Mouse (Mus musculus): ENCODE results near the gene Zfp385c.
"Not testable (repeated sequence)": the region's sequence is repeated elsewhere in the genome, so short reads cannot be mapped to it uniquely, and the experiment has no call there.

Zfp385c gene

DNA sequence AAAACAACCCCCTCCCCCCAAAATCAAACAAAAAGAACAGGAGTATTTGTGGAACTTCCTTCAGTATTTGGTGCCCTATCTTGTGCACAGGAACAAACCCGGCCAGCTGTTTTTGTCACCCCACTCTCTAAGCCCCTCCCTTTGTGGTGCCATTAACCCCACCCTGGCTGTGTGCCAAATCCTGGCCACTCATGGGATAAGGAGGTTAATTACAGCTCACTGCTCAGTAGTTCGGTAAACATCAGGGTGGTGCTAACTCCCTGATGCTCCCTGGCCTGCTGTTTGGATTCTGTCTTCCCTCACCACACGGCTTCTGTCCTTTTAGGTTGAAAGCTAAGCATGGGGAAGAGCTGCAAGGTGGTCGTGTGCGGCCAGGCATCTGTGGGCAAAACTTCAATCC lies 68.4 kb downstream of the Zfp385c start:
- DNase-seq = no peak

DNA sequence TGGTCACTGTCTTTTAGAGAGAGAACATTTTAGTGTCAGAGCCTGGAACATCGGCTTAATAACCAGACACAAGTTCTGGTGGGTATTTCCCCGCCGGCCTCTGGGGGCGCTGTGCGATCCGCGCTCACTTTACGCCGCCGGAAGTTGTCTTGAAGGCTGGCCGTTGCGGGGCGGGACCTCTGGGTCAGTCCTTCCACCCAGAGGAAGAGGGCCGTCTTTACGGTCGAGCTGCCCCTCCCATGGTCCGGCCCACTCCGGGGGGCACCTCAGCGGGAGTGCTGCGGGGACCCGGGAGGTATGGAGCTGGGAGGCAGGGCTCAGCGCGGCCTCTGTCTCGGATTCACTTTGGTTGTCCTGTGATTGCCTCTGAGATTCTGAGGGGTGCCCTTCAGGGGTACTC lies 69.5 kb downstream of the Zfp385c start:
- DNase-seq = peak; percentile 93

GRCm38 (mm10) chr11:100619982-100620381 lies 72.3 kb downstream of the Zfp385c start, which contains the start of gene Dnajc7:
Gene Dnajc7 (minus strand): TSS chr11:100620168.
- no peak for DNase-seq

DNA sequence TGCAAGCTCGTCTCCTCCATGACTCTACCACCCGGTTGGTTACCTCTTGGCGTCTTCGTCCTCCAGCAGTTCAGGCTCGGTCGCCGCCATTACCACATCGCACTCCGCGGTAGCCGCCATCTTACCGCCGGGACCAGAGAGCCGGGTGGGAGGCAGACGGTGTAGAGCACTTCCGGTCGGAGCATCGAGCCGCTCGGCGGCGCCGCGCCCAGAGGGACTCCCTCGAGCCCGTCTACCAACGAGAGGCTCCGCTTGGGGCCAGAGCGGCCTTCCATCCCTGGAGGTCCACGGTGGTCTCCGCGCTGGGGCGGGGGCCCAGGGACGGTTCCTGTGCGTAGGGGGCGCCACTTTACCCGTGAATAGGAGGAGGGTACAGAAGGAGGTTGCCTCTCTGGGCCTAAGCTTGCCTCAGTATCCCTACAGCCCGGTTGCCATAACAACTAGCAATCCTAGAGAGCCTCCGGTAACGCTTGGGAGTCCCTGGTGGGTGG lies 72.7 kb downstream of the Zfp385c start:
- peak; percentile 93 for DNase-seq

- DNase-seq = no peak
These were observed 73.3 kb downstream of the Zfp385c start, which contains the start of gene Nkiras2 for GRCm38 (mm10) chr11:100618761-100619484. Gene Nkiras2 (plus strand): TSS chr11:100619244.

DNA sequence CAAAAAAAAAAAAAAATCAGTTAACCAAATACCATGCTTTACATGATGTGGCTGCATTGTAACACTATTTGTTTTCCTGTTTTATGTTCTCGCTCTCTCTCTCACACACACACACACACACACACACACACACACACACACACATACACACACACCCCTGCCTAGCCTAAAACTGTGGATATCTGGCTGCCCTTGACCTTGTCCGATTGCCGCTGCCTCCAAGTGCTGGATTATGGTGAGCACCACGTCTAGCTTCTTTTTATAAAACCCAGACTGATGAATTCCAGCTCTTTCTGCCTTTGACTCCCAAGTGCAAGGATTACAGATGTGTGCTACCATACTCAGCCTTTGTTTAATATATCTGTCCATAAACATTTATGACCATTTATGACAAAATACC lies 74.8 kb downstream of the Zfp385c start:
- no peak for DNase-seq

DNA sequence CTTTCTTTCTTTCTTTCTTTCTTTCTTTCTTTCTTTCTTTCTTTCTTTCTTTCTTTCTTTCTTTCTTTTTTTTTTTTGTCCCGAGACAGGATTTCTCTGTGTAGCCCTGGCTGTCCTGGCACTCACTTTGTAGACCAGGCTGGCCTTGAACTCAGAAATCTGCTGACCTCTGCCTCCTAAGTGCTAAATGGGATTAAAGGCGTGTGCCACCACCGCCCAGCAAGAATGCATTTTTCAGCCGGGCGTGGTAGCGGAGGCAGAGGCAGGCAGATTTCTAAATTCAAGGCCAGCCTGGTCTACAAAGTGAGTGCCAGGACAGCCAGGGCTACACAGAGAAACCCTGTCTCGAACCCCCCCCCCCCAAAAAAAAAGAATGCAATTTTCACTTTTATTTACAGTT lies 75.4 kb downstream of the Zfp385c start:
- not testable (repeated sequence) for DNase-seq

- DNase-seq = no peak
These were observed 75.9 kb downstream of the Zfp385c start for GRCm38 (mm10) chr11:100616332-100616731.

DNA sequence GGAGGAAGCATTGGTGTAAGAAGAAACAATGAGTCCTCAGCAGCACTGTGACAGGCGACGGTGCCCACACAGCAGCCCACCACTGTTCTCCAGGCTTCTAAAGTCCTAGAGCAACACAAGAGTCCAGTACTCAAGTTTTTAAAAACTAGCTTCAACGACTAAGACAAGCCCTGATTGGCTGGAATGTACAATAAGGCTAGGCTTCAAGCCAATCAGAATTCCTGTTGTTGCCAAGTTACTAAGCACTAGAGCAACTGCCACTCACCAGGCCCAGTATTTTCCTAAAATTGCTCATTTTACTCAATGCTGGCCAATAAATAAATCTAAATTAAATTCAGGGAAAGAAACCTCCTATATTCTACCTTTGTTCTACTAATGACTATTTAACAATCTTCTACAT lies 79.0 kb downstream of the Zfp385c start:
- no peak for DNase-seq

- DNase-seq = no peak
These were observed 80.6 kb downstream of the Zfp385c start for GRCm38 (mm10) chr11:100611627-100612026.

DNA sequence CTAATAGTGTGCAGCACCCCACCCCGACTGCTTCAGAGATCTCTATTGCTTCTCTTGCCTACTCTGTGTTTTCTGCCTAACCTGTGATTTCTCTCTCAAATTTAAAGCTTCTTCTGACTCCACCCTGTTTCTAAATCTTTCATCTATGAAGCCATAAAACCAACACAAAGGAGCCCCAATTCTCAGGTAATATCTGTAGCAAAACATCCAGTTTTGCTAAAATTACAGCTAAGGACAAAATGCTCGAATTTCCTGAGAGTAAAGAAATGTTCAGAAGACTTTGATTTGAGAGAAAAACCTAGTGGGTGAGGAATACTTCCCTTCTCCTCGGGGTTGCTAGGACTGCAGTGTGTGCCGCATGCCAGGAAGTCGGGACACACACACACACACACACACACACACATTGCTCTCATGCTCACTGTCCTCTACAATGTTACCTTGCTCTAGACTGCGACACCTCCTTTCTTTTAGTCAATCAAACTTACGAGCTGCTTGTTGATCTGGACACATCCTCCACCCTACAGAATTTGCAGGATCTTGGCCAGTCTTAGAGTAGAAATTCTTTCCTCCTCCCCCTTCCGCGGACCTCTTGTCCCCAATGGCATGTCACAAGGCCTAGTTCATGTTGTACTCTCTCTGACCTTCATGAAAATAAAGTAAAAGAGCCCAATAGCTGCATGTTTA lies 82.1 kb downstream of the Zfp385c start:
- DNase-seq = no peak

DNA sequence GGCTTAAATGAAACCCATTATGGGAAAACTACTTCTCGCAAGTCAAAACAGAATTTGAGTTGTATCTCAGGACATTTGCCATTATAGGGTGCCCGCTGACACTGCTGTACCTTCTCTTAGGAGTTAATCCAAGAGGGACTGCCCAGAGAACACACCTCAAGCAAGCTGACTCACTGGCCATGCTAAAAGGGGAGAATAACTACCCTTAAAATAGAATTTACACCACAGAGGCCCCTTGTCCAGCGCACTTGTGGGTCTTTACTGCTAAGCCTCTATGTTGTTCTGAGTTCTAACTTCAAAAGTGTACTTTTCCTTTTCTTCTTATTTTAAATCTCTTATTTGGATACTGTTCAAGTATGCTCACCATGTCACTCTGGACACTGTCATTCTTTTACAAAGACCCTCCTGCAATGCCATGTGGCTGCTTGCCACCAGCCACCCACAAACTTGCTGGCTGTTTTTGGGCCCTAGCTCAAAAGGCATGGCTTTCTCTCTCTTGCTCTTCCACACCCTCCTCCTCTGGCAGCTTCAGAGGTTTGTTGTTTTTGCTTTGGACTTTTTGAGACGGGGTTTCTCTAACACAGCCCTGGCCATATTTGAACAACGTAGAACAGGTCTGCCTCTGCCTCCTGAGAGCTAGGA lies 82.8 kb downstream of the Zfp385c start:
- no peak for DNase-seq

DNA sequence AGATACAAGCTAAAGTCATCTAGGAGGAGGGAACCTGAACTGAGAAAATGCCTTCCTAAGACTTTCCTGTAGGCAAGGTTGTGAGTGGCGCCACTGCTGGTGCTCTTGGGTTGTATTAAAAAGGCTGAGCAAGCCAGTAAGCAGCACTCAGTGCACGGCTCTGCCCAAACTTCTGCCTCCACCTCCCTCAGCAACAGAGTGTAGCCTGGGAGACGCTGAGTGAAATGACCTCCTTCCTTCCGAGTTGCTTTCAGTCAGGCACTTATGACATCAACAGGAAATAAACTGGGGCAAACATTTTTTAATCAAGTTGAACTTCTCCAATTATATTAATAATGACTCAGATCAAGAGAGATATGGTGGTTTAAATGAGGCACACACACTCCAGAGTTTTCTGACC lies 83.5 kb downstream of the Zfp385c start:
- DNase-seq = no peak

DNA sequence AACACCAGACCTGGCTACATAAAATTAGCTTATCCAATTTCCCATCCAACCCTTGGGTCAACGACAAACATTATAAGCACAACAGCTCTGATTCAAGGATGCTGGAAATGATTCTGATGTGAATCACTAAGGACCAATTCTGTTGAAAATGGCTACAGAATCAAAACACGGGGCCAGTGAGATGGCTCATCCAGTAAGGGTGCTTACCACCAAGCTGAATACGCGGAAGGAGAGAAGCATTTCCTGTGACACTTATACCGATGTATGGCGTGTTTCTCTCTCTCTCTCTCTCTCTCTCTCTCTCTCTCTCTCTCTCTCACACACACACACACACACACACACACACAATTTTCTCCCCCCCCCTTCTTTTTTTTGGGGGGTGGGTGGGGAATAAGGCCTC lies 85.1 kb downstream of the Zfp385c start:
- DNase-seq = no peak

- no peak for DNase-seq
These were observed 86.8 kb downstream of the Zfp385c start for GRCm38 (mm10) chr11:100605451-100605850.

- DNase-seq = no peak
These were observed 87.8 kb downstream of the Zfp385c start for GRCm38 (mm10) chr11:100604321-100605005.

DNA sequence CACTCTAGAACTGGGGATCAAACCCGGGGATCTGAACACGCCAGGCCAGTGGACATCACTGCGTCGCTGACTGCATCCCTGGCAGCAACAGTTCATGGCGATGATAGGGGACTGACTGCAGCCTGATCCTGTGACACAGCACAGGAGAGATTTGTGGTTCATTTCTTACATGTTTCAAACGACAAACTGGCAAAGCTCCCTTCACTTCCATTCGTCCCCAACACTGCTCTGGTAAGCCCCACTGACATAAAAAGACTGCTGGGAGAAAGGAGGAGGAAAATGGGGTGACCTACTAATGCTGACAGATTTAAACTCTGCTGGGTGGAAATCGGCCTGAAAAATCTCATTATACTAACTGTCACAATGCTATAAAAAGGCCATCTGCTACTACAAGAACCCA lies 88.4 kb downstream of the Zfp385c start:
- DNase-seq = no peak

DNA sequence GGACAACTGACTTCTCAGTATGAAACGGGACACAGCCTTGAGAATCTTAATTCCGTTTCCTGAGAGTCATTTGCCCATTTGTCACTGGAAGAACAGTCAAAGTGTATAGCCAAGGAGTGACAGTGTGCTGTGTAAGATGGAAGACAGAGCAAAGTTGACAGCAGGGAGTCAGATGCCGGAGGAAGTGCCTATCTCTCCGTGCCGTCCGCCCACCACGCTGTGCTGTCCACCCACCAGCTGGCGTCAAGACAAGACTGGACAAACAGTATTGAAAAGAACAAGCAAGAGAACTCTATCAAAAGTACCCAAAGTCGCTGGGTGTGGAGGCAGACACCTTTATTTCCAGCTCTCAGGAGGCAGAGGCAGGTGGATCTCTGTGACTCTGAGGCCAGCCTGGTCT lies 89.1 kb downstream of the Zfp385c start:
- DNase-seq = no peak

DNA sequence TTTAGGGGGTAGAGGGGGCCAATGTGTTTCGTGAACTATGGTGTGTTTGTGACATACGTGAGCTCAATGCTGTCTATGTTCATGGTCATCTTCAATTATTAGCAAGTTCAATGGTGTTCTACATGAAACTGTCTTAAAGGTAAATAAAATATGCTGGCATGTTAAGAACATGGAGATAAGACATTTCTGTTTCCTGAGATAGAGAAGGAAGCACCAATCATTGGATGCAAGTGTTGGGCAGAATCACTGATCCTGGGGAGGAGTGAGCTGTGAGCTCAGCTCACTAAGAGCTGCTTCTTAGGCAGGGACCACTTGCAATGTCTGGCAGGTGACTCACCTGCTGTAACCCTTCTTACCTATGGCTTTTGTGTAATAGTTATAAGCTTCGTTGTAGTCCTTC lies 90.9 kb downstream of the Zfp385c start:
- DNase-seq = no peak

GRCm38 (mm10) chr11:100598074-100598473 lies 94.2 kb downstream of the Zfp385c start:
- no peak for DNase-seq

DNA sequence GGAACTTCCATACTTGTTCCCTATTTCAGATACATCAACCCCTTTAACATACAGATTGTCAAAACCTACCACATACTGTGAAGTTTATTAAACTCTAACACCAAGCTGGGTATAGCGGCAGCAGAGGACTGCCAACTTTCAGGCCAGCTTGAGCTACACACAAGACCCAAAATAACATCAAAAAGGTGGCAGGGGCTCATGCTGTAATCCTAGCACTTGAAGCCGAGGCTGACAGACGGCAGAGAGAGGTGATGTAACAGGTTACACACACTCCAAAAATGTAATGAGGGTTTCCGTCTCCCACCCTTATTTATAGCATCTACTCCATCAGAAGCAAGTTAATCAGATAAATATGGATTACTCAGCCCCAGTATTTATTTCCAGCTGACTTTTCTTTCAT lies 96.7 kb downstream of the Zfp385c start:
- no peak for DNase-seq

- DNase-seq = no peak
These were observed 97.6 kb downstream of the Zfp385c start for GRCm38 (mm10) chr11:100594608-100595007.

GRCm38 (mm10) chr11:100592346-100593046 lies 99.8 kb downstream of the Zfp385c start:
- no peak for DNase-seq

All from cerebellum, adult 11 months (tissue).